Mouse (Mus musculus) kidney, postnatal 10 days (tissue): Measurements from ENCODE around the gene Galnt7.
A peak's percentile ranks its signal among the peaks of the same experiment; 100 is the strongest.

Experiments
- DNase-seq: peaks from one replicate; pipeline ENCODE4 v3.0.0; 2021; ENCODE audit warnings: mixed read lengths

The Galnt7 gene

GRCm38 (mm10) chr8:57627946-57628786, 24.7 kb downstream of the Galnt7 start:
- no peak for DNase-seq

- DNase-seq, result no peak
These were observed 28.9 kb downstream of the Galnt7 start for GRCm38 (mm10) chr8:57623955-57624354.

- DNase-seq, result no peak
These were observed 29.8 kb downstream of the Galnt7 start for GRCm38 (mm10) chr8:57623051-57623450.

GRCm38 (mm10) chr8:57616965-57617364, 35.9 kb downstream of the Galnt7 start:
- DNase-seq, result no peak

DNA sequence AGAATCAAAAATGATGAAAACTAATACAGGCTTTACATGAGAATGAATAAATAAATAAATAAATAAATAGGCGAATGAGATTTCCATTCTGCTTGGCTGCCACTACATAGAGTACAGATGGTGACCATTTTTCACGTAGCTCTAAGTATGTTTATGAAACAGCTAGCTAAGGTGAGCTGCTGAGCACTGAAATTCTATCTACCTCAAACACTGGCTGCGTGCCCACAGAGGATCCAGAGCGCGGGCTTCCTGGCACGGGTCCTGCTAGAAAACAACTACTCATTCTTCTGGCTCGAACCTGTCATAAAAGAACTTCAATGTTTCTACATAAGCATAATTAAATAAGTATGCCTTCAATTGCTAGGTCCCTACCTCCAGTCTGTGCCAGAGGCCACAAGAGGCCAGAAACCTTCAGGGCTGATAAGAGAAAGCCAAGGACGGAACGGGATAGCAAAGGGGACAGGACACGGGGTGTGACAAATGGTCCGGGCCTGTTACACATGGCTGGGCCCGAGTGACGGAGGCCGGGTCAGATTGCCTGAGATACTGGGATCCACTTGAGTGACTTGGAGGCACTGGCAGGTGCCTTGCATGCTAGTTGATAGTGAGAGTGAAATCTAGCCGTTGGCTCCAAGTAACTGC, 37.7 kb downstream of the Galnt7 start:
- peak; percentile 68 for DNase-seq

DNA sequence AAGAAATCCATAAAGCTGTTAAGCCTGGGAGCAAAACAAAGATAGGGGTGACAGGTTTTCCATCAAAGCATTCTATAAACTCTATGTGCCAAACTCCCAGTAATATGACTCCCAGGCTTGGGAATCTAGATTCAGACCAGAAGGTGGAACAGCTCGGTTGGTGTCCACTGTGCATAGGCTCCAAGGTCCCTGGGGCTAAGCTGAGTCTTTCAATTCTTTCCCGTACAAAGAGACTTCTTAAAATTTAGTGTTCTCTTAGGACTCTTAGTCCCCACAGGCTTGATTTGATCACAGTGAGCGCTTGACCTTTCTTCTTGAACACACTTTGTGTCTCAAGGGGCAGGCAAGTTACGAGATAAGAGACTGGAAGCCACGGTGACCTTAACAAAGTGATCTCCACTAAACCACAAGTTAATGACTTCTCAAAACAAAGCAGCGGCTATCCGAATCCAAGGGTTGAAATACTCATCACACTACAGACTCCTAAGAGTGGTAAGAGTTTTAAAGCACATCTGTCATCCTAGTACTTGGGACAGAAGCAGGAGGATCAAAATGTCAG, 41.3 kb downstream of the Galnt7 start:
- peak; percentile 29 for DNase-seq

DNA sequence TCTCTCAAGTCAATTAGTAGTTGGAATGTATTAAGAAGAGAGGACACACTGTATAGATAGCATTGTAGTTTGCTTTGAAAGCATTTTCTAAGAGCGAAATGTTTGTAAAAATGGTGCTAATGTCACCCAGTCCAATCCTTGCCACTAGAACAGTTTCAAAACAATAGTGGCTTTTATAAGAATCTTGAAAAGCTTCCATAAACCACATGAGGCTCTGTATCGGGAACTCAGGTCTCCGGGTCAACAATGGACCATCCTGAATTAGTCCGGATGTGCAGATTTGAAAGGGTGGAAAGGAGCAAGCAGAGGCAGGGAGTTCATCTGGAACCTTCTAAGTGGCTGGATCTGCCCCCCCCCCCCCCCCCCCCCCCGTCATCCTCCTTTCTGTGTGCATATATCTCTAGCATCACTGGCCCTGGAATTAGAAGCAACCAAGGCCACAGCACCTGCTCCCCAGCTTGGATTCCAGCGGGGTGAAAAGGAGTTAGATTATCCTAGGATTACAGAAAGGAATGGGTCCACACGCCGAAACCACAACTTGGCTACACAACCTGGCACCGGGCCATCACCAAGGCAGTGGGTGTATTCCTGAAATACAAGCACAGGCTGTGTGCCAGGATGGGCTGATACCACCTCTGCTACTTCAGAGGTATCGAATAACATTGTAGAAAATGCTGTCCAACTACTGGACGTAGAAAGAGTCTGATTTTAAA, 42.0 kb downstream of the Galnt7 start:
- DNase-seq, result peak; percentile 50

GRCm38 (mm10) chr8:57602511-57602910, 50.3 kb downstream of the Galnt7 start:
- DNase-seq, result no peak

- DNase-seq, result no peak
These were observed 50.8 kb downstream of the Galnt7 start for GRCm38 (mm10) chr8:57601987-57602418.

GRCm38 (mm10) chr8:57599813-57600555, 52.8 kb downstream of the Galnt7 start:
- no peak for DNase-seq

- no peak for DNase-seq
These were observed 57.0 kb downstream of the Galnt7 start for GRCm38 (mm10) chr8:57595853-57596252.

GRCm38 (mm10) chr8:57594175-57594885, 58.5 kb downstream of the Galnt7 start:
- no peak for DNase-seq

- DNase-seq, result no peak
These were observed 60.2 kb downstream of the Galnt7 start for GRCm38 (mm10) chr8:57592604-57593003.

- DNase-seq, result no peak
These were observed 61.2 kb downstream of the Galnt7 start for GRCm38 (mm10) chr8:57591681-57592080.

- DNase-seq, result no peak
These were observed 62.8 kb downstream of the Galnt7 start for GRCm38 (mm10) chr8:57590015-57590414.

GRCm38 (mm10) chr8:57589176-57589575, 63.7 kb downstream of the Galnt7 start:
- no peak for DNase-seq

DNA sequence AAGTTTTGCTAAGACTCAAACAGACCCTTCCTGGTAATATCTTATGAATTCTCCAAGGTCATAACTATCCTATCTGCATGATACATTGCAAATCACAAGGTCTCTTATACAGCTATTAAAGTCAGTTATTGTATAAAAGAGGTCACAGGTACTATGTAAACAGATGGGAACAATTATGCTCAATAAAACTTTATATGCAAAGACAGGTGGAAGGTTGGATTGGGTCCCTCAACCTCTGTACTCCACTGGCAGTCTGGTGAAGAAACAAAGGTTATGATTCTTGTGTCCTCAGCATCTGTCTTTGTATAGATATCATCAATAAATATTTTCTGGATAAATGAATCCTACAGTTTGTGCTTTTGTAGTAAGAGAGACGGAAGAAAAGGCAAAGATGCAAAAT, 64.2 kb downstream of the Galnt7 start:
- DNase-seq, result no peak

DNA sequence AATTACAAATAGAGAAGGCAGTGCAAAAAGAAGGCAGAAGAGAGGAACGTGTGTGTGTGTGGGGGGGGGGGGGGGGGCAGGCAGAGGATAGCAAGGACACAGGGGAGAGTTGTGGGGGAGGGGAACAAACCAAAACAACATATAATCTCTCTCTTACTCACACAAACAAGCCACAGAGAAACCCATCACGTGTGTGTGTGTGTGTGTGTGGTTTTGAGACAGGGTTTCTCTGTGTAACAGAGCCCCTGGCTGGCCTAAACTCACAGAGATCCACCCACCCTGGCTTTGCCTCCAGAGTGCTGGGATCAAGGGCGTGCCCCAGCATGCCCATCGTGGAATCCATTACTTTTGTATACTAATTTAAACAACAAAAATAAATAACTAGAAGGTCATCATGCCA, 66.2 kb downstream of the Galnt7 start:
- no peak for DNase-seq

DNA sequence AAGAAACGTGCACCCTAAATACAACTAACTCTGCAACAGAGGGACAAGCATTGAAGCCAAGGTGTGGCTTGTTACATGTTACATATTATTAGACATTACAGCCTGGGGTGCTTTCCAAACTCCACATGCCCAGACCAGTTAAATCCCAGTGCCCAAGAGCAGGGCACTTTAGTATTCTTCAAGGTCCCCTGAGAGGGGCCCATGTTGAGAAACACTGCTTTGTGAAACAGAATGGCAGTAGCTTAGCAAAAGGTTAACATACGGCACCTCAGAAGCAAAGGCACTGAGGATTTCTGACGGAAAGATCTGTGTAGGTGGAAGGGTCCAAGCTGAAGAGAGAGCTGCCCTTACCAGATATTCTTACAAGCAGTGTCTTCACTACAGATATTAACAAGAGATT, 67.0 kb downstream of the Galnt7 start:
- DNase-seq, result no peak

GRCm38 (mm10) chr8:57585128-57585442, 67.7 kb downstream of the Galnt7 start:
- DNase-seq, result no peak

DNA sequence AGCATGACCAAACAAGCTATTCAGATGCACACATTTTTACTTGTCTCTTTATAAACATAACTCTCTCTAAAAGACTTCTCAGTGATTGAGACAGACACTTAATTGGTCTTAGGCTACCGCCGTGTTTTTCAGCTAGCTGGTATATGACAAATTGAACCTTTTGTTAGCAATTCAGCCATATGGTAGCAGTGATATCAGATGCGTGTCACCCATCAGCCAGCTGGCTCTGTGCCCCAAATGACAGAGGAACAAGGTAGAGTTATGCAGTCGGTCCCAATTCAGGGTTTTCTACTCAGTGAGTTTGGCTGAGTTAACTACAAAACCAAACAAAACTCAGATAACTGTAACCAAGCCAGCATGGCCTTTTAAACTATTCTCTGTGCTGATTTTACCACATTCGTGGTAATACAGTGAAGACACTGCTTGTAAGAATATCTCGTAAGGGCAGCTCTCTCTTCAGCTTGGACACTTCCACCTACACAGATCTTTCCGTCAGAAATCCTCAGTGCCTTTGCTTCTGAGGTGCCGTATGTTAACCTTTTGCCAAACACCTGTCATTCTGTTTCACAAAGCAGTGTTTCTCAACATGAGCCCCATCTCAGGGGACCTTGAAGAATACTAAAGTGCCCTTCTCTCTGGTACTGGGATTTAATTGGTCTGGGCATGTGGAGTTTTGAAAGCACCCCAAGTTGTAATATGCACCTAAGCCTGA, 68.3 kb downstream of the Galnt7 start:
- DNase-seq, result no peak
